Comparison of ENCODE assay signal across 10 mouse cellular contexts in genomic region chr6:90783945-90784344, GRCm38 (mm10).
A peak's percentile ranks its signal among the peaks of the same experiment; 100 is the strongest.
DNase-seq lines count a peak whose midpoint lies in the region; ATAC-seq lines count a peak whose summit lies in the region.
"Had no signal": no experiment of that assay in that cellular context is flagged by ENCODE, and none has a peak within 500 bp of the region (broad histone marks: within the 10 kb centered on the region; RNA-seq: fewer than 3 reads in every experiment).

No protein-coding gene starts in this region.

- peak; percentile 11 for DNase-seq in lung, postnatal 10 days
- no peak for DNase-seq in lung, adult 18-20 months
- DNase-seq in embryonic facial prominence, embryonic 10.5 days (ENCODE audit: low spot score), result no peak
- no peak for DNase-seq in adrenal gland, postnatal 36 days
- no peak for DNase-seq in thymus, adult 18-20 months
- DNase-seq: heart, adult 2 months had no signal

- no peak overlapping the region for H3K4me3 ChIP-seq in embryonic facial prominence, embryonic 10.5 days
- H3K4me3 ChIP-seq in hindbrain, embryonic 12.5 days, result no peak overlapping the region
- H3K4me3 ChIP-seq in neural tube, embryonic 13.5 days, result no peak overlapping the region
- H3K4me3 ChIP-seq: heart, adult 2 months; lung, embryonic 15.5 days had no signal

- H3K9ac ChIP-seq in hindbrain, embryonic 12.5 days, result peak overlapping the region; percentile 13
- H3K9ac ChIP-seq in neural tube, embryonic 13.5 days, result 0 out of 2 replicates have a peak overlapping the region, but pooled peaks have one; percentile 26
- H3K9ac ChIP-seq: lung, embryonic 15.5 days had no signal

- H3K27ac ChIP-seq in embryonic facial prominence, embryonic 10.5 days (replicated peaks), result peak overlapping the region; percentile 89
- H3K27ac ChIP-seq in hindbrain, embryonic 12.5 days, result peak overlapping the region; percentile 98
- H3K27ac ChIP-seq in neural tube, embryonic 13.5 days (replicated peaks), result peak overlapping the region; percentile 96
- H3K27ac ChIP-seq: heart, adult 2 months; lung, embryonic 15.5 days had no signal

- H3K36me3 ChIP-seq in embryonic facial prominence, embryonic 10.5 days (replicated peaks), result no peaks in the 10 kb centered on the region
- no peaks in the 10 kb centered on the region for H3K36me3 ChIP-seq in hindbrain, embryonic 12.5 days
- no peaks in the 10 kb centered on the region for H3K36me3 ChIP-seq in neural tube, embryonic 13.5 days
- H3K36me3 ChIP-seq: lung, embryonic 15.5 days had no signal

- ATAC-seq in hindbrain, embryonic 12.5 days (ENCODE audit: low FRiP score), result 0 out of 2 replicates have a peak, but pooled peaks have one; percentile 2
- ATAC-seq in neural tube, embryonic 13.5 days (ENCODE audit: low read depth), result peak; percentile 5; the same call in 1 of the 2 replicates
- ATAC-seq: inflammation-experienced regulatory T-cells, adult 6 months had no signal

- H3K9me3 ChIP-seq in embryonic facial prominence, embryonic 10.5 days, result no peaks in the 10 kb centered on the region
- H3K9me3 ChIP-seq in hindbrain, embryonic 12.5 days (replicated peaks), result no peaks in the 10 kb centered on the region
- H3K9me3 ChIP-seq in neural tube, embryonic 13.5 days, result no peaks in the 10 kb centered on the region
- H3K9me3 ChIP-seq: lung, embryonic 15.5 days had no signal

- H3K27me3 ChIP-seq in embryonic facial prominence, embryonic 10.5 days (replicated peaks; ENCODE audit: low read depth, poor library complexity, severe bottlenecking), result no peaks in the 10 kb centered on the region
- no peaks in the 10 kb centered on the region for H3K27me3 ChIP-seq in hindbrain, embryonic 12.5 days
- no peaks in the 10 kb centered on the region for H3K27me3 ChIP-seq in neural tube, embryonic 13.5 days
- H3K27me3 ChIP-seq: lung, embryonic 15.5 days had no signal

- no peak overlapping the region for H3K4me2 ChIP-seq in hindbrain, embryonic 12.5 days (replicated peaks)
- H3K4me2 ChIP-seq in neural tube, embryonic 13.5 days, result no peak overlapping the region
- H3K4me2 ChIP-seq: lung, embryonic 15.5 days had no signal

- H3K4me1 ChIP-seq in embryonic facial prominence, embryonic 10.5 days, result peaks cover 70% of the 10 kb centered on the region
- H3K4me1 ChIP-seq in hindbrain, embryonic 12.5 days, result peaks cover 80% of the 10 kb centered on the region
- H3K4me1 ChIP-seq in neural tube, embryonic 13.5 days (replicated peaks), result peaks cover 79% of the 10 kb centered on the region

- WGBS in embryonic facial prominence, embryonic 10.5 days, result 54% methylated on average over 4 of the region's 4 CpGs
- 37% methylated on average over 4 of the region's 4 CpGs for WGBS in hindbrain, embryonic 12.5 days
- 25% methylated on average over 4 of the region's 4 CpGs for WGBS in neural tube, embryonic 13.5 days
